9 mouse cellular contexts compared by ENCODE assay signal in the genomic region with DNA sequence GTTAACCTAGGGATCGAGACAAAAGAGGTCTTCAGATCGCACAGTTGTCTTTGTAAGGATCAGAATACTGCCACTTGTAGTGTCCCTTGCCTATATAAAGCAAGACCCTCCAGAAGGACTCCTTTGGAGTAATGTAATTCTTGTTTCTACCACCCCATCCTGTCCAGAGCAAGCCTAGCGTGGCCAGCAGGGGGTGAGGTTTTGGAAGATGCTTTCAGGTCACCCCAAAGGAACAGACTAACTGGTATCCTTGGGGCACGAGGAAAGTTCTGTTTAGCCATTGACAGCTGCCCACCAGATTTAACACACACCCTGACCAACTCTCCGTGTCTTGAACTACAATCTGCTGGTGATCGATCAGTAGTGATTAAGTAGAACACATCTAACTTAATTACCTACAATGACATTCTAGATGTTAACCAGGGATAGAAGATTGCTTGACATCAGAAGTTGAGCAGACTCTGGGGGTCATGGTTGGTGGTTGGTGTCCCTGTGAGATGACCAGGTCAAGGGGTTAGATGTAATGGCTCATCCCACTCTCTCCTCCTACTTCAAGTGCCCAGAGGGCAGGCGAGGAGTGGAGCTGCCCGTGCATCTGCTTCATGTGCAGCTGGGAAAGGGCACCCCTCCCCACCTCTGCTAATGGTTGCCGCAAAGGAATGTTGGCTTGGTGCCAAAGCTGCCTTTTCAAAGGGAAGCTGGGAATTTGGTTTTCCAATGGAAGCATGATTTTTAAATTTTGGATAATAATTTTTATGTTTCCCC. TPM values are rescaled to one million over a fixed set of nuclear protein-coding genes. Genes with fewer than 3 reads are reported as not detected.
A peak's percentile ranks its signal among the peaks of the same experiment; 100 is the strongest.
DNase-seq lines count a peak whose midpoint lies in the region; ATAC-seq and TF ChIP-seq lines count a peak whose summit lies in the region.
"Had no signal": no experiment of that assay in that cellular context is flagged by ENCODE, and none has a peak within 500 bp of the region (broad histone marks: within the 10 kb centered on the region; RNA-seq: fewer than 3 reads in every experiment).

No protein-coding gene starts in this region.

- peak; percentile 13 for DNase-seq in adrenal gland, postnatal 25 days
- DNase-seq in adrenal gland, adult 2 months = no peak
- no peak for DNase-seq in liver, embryonic 14.5 days (ENCODE audit: low read depth in 3 of 3, low spot score in 3 of 3)
- DNase-seq in lung, postnatal 14 days = peak; percentile 34
- no peak for DNase-seq in gastrocnemius, adult 8-10 months (ENCODE audit: low spot score in 2 of 2)
- DNase-seq in cerebellum, adult 11 months = no peak

- no peak overlapping the region for H3K4me2 ChIP-seq in liver, embryonic 14.5 days (ENCODE audit: low read depth)
- no peak overlapping the region for H3K4me2 ChIP-seq in liver, embryonic 12.5 days
- H3K4me2 ChIP-seq in forebrain, embryonic 13.5 days = 0 out of 2 replicates have a peak overlapping the region, but pooled peaks have one; percentile 5

- H3K4me1 ChIP-seq in liver, embryonic 14.5 days (replicated peaks; ENCODE audit: control insufficient read depth in 2 of 2, insufficient read depth in 2 of 2, low read length in 1 of 2) = peaks cover 0 to 15% of the 10 kb centered on the region in 2 experiments; a peak in 3 of 4 replicates
- peaks cover 55% of the 10 kb centered on the region for H3K4me1 ChIP-seq in liver, embryonic 12.5 days
- peaks cover 62% of the 10 kb centered on the region for H3K4me1 ChIP-seq in forebrain, embryonic 13.5 days

- no peak overlapping the region for H3K4me3 ChIP-seq in liver, embryonic 14.5 days (ENCODE audit: insufficient read depth in 1 of 2, low read depth in 2 of 2, low read length in 2 of 2)
- no peak overlapping the region for H3K4me3 ChIP-seq in liver, embryonic 12.5 days
- no peak overlapping the region for H3K4me3 ChIP-seq in forebrain, embryonic 13.5 days
- H3K4me3 ChIP-seq: megakaryocyte, embryonic 14.5 days had no signal

- WGBS in liver, embryonic 14.5 days (ENCODE audit: insufficient replicate concordance) = 70% methylated on average over 9 of the region's 9 CpGs
- 71% methylated on average over 9 of the region's 9 CpGs for WGBS in liver, embryonic 12.5 days (ENCODE audit: insufficient replicate concordance)
- WGBS in forebrain, embryonic 13.5 days = 53% methylated on average over 9 of the region's 9 CpGs

- no peak overlapping the region for H3K9ac ChIP-seq in liver, embryonic 14.5 days (replicated peaks)
- H3K9ac ChIP-seq in liver, embryonic 12.5 days = no peak overlapping the region
- H3K9ac ChIP-seq in forebrain, embryonic 13.5 days = no peak overlapping the region

- ATAC-seq in liver, embryonic 14.5 days (ENCODE audit: insufficient read depth) = no peak
- ATAC-seq in liver, embryonic 12.5 days = no peak
- ATAC-seq in forebrain, embryonic 13.5 days = peak; percentile 79; the same call in 1 of the 2 replicates

- no peaks in the 10 kb centered on the region for H3K27me3 ChIP-seq in liver, embryonic 14.5 days (ENCODE audit: control insufficient read depth, insufficient read depth, low read length)
- H3K27me3 ChIP-seq in liver, embryonic 12.5 days (replicated peaks) = no peaks in the 10 kb centered on the region; the same call in 1 of the 2 replicates
- H3K27me3 ChIP-seq in forebrain, embryonic 13.5 days = no peaks in the 10 kb centered on the region
- H3K27me3 ChIP-seq: megakaryocyte, embryonic 14.5 days had no signal

- H3K9me3 ChIP-seq in liver, embryonic 14.5 days (ENCODE audit: control insufficient read depth, low read length) = no peaks in the 10 kb centered on the region
- H3K9me3 ChIP-seq in liver, embryonic 12.5 days (replicated peaks) = no peaks in the 10 kb centered on the region
- H3K9me3 ChIP-seq in forebrain, embryonic 13.5 days (replicated peaks) = no peaks in the 10 kb centered on the region
- H3K9me3 ChIP-seq: megakaryocyte, embryonic 14.5 days had no signal

- TF ChIP-seq EP300 in liver, embryonic 14.5 days (IDR thresholded peaks at IDR 0.05; ENCODE audit: low read depth) = no peak

- H3K36me3 ChIP-seq in liver, embryonic 14.5 days (replicated peaks; ENCODE audit: control insufficient read depth, insufficient read depth, low read depth) = no peaks in the 10 kb centered on the region
- H3K36me3 ChIP-seq in liver, embryonic 12.5 days = no peaks in the 10 kb centered on the region
- no peaks in the 10 kb centered on the region for H3K36me3 ChIP-seq in forebrain, embryonic 13.5 days (ENCODE audit: poor library complexity, severe bottlenecking)

- peak; percentile 52 for TF ChIP-seq CTCF in liver, embryonic 14.5 days (IDR thresholded peaks at IDR 0.05; ENCODE audit: low read depth)

- no peak overlapping the region for H3K27ac ChIP-seq in liver, embryonic 14.5 days
- H3K27ac ChIP-seq in liver, embryonic 12.5 days = no peak overlapping the region
- H3K27ac ChIP-seq in forebrain, embryonic 13.5 days = no peak overlapping the region; the same call in 1 of the 2 replicates

RNA-seq across cellular contexts. Expression of gene Mboat2, which starts 10.6 kb away (rescaled TPM):
- total RNA-seq in adrenal gland, postnatal 25 days (2021) = 13.0 and 21.0 TPM in 2 replicates
- total RNA-seq in adrenal gland, adult 2 months (2021) = 10 to 100 TPM; 12.5 to 23.0 TPM
- 3.5 and 4.2 TPM in 2 replicates for polyA plus RNA-seq in adrenal gland, adult 2 months (2012; rRNA removed)
- polyA plus RNA-seq in liver, embryonic 14.5 days (2012; rRNA removed) = 0.95 and 1.3 TPM in 2 replicates
- polyA plus RNA-seq in liver, embryonic 14.5 days (2014; fragmentation: Nextera tagmentation; extraction: Ambion mirVana) = 3.6 and 4.0 TPM in 2 replicates
- polyA plus RNA-seq in liver, embryonic 12.5 days (2016; fragmentation: Nextera tagmentation; extraction: Ambion mirVana) = 8.5 and 8.6 TPM in 2 replicates
- polyA plus RNA-seq in forebrain, embryonic 13.5 days (2015; fragmentation: Nextera tagmentation; extraction: Ambion mirVana) = 61.0 and 66.5 TPM in 2 replicates
- 1 to 10 TPM in 2 of 4 experiments, under 1 TPM in 2; 0.73 to 1.4 (median 1.2) TPM for total RNA-seq in gastrocnemius, adult 8-10 months (2022)

Comparison
In these comparisons a context has a peak if more than half of its experiments do, and no peak if none do; other contexts are left out.
1. DNase-seq: peak in adrenal gland, postnatal 25 days (single experiment) and lung, postnatal 14 days (single experiment); none in adrenal gland, adult 2 months (single experiment), liver, embryonic 14.5 days (0 of 3), gastrocnemius, adult 8-10 months (0 of 2) and cerebellum, adult 11 months (single experiment).